Mouse (Mus musculus) left cerebral cortex, postnatal 25 days (tissue): ENCODE measurements at regions not wholly inside any gene's neighbourhood (a gene's known extent, or its start where the extent isn't known, plus 50 kb on each side); places are given as distances from the start of the nearest gene placed in this dataset.

Experiments used
- DNase-seq, 2 experiments: peaks; one replicate each; pipeline ENCODE4 v3.0.0; 2022; ENCODE audit warnings: low spot score in 2 of 2, mixed read lengths in 1 of 2
- intact Hi-C: fragments of 180-260 bp; cut with DNase I; formaldehyde crosslinking; loops from one replicate; pipeline ENCODE4 v1.15.1; 2025

DNA sequence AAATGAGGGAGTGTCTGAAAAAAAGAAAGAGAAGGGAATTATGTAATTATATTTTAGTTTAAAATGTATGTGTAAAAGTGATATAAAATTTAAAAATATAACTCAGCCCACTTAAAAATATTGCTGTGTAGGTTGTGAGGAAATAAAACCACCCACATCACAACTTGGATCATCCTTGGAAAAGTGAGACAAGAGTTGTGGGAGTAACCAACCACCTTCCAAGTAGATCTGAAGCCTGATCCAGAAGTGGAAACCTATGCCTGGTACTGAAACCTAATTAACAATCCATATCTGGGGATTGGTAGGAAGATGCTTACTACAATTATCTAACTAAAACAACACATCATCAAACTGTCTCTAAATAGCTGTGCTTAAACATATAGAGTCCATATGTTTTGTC, 743.1 kb downstream of the Stim2 start:
- intact Hi-C loops, result loop anchor here (5.0 kb wide), 1 partner anchor 509 kb away; no protein-coding TSS in a partner anchor

GRCm38 (mm10) chr5:54746973-54747372, 748.7 kb downstream of the Stim2 start:
- no peak for DNase-seq
- intact Hi-C loops, result no loop called here

More for the DNA sequence above, 743.1 kb downstream of the Stim2 start:
- DNase-seq, result peak in 1 of 2 experiments; percentile 84

DNA sequence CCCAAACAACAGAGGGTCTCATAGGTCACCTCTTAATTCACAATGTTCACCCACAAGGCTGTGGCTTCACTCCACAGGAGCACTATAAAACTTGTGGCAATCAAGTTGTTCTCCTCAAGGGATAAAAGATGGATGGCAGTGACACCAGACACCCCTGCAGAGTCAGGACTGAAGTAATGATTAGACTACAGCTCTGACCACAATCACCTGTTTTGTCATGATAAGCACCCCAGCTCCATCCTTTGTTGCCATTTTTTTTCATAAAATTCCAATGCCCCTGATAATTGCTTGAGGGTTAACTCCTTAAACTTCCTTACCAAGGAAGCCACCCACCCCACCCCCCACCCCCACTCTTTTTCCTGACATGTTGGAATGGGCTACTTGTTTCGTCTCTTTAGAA, 755.1 kb downstream of the Stim2 start:
- intact Hi-C loops, result no loop called here
- no peak for DNase-seq

GRCm38 (mm10) chr5:54759657-54760056, 761.4 kb downstream of the Stim2 start:
- intact Hi-C loops, result no loop called here
- peak in 1 of 2 experiments; percentile 48 for DNase-seq

DNA sequence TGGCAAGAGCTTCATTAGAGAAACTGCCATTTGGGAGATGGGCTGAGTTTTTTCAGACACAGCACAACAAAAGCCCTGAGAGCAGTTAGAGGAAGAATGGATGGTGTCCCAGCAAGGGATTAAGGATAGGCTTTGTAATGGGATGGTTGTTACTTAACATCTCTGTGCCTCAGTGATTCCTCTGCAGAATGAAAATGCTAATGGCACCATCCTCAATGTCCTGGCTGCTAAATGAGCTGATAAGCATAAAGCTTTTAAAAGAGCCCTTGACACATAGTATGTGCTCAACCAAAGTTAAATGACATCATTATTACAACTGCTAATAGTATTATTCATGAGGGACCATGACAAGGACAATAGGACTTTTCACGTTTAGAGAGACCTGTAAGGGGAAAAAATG, 764.7 kb downstream of the Stim2 start:
- intact Hi-C loops, result no loop called here
- DNase-seq, result no peak

DNA sequence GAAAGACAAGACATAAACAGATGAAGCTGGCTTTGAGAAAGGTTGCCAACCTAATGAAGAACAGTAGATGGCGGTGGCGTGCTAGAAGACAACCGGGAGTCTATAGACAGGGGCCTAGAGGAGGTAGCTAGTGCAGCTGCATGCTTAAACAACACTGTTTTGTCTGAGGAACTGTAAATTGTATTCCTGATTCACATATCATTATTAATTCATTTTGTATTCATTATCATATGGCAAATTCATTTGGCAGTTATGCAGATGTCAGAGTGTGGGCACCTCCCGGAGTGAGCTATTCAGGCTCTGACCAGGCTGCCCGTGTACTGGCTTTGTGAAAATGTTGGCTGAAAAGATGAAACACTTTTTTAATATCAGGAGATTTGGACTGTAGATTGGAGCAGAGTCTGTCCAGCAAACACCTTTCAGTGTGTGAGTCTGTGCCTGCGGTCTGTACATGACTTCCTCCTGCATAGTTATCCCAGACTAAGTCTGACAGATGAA, 798.7 kb downstream of the Stim2 start:
- peak; percentile 71 to 86 for DNase-seq
- intact Hi-C loops, result loop anchor here (10.0 kb wide), 1 partner anchor 542 kb away; no protein-coding TSS in a partner anchor

GRCm38 (mm10) chr5:54827076-54827475, 828.8 kb downstream of the Stim2 start:
- DNase-seq, result no peak
- intact Hi-C loops, result no loop called here
